Mouse (Mus musculus): ENCODE results near the gene Tmem60. TPM values are rescaled to one million over a fixed set of nuclear protein-coding genes. Genes with fewer than 3 reads are reported as not detected.

Tmem60 gene
- polyA plus RNA-seq, 1 experiment from 2014 or later: 73.0 TPM

- H3K27ac ChIP-seq (replicated peaks): no peak overlapping the region
- ATAC-seq (ENCODE audit: low read depth): no peak
- no peak overlapping the region for H3K9ac ChIP-seq
- H3K27me3 ChIP-seq: no peaks in the 10 kb centered on the region
- H3K9me3 ChIP-seq: no peaks in the 10 kb centered on the region
- no peaks in the 10 kb centered on the region for H3K36me3 ChIP-seq
- H3K4me1 ChIP-seq (replicated peaks): no peaks in the 10 kb centered on the region
- WGBS: 45% methylated on average over 1 of the region's 1 CpGs
- no peak overlapping the region for H3K4me3 ChIP-seq
- no peak overlapping the region for H3K4me2 ChIP-seq
Measured at GRCm38 (mm10) chr5:20873146-20873545, 8.8 kb upstream of the Tmem60 start.

GRCm38 (mm10) chr5:20876934-20877426, 5.0 kb upstream of the Tmem60 start:
- Histone ChIP-seq H3K27ac (replicated peaks) (no peak overlapping the region), H3K9ac (no peak overlapping the region), H3K4me1 (replicated peaks) (peaks cover 14% of the 10 kb centered on the region), H3K36me3 (no peaks in the 10 kb centered on the region), H3K27me3 (no peaks in the 10 kb centered on the region), H3K4me2 (no peak overlapping the region), H3K4me3 (no peak overlapping the region), H3K9me3 (no peaks in the 10 kb centered on the region)
- WGBS: 83% methylated on average over 1 of the region's 1 CpGs
- no peak for ATAC-seq (ENCODE audit: low read depth)

GRCm38 (mm10) chr5:20880386-20880785, 1.6 kb upstream of the Tmem60 start:
- no peak for ATAC-seq (ENCODE audit: low read depth)
- Histone ChIP-seq H3K9me3 (no peaks in the 10 kb centered on the region), H3K27ac (replicated peaks) (no peak overlapping the region), H3K9ac (peak overlapping the region; percentile 92), H3K4me2 (peak overlapping the region; percentile 60), H3K4me1 (replicated peaks) (peaks cover 34% of the 10 kb centered on the region), H3K4me3 (peak overlapping the region; percentile 78), H3K36me3 (no peaks in the 10 kb centered on the region), H3K27me3 (no peaks in the 10 kb centered on the region)
- 78% methylated on average over 2 of the region's 2 CpGs for WGBS

GRCm38 (mm10) chr5:20880797-20881775, 905 bp upstream of the Tmem60 start:
- Histone ChIP-seq H3K4me3 (peak overlapping the region; percentile 78), H3K27me3 (no peaks in the 10 kb centered on the region), H3K27ac (replicated peaks) (peak overlapping the region; percentile 97), H3K4me1 (replicated peaks) (peaks cover 34% of the 10 kb centered on the region), H3K4me2 (peak overlapping the region; percentile 60), H3K36me3 (no peaks in the 10 kb centered on the region), H3K9ac (peak overlapping the region; percentile 92), H3K9me3 (no peaks in the 10 kb centered on the region)
- WGBS: 1% methylated on average over 50 of the region's 64 CpGs
- ATAC-seq (ENCODE audit: low read depth): peak; percentile 57

- H3K4me1 ChIP-seq (replicated peaks): peaks cover 34% of the 10 kb centered on the region
- H3K4me3 ChIP-seq: peak overlapping the region; percentile 78; the same call in 1 of the 2 replicates
- no peaks in the 10 kb centered on the region for H3K9me3 ChIP-seq
- 81% methylated on average over 4 of the region's 4 CpGs for WGBS
- H3K9ac ChIP-seq: peak overlapping the region; percentile 26; the same call in 1 of the 2 replicates
- no peaks in the 10 kb centered on the region for H3K27me3 ChIP-seq
- H3K4me2 ChIP-seq: peak overlapping the region; percentile 79
- ATAC-seq (ENCODE audit: low read depth): no peak
- no peak overlapping the region for H3K27ac ChIP-seq (replicated peaks)
- H3K36me3 ChIP-seq: peaks cover 4% of the 10 kb centered on the region
Measured at GRCm38 (mm10) chr5:20884036-20884620, 2.1 kb downstream of the Tmem60 start.

GRCm38 (mm10) chr5:20897446-20898167, 15.6 kb downstream of the Tmem60 start:
- no peak overlapping the region for H3K27ac ChIP-seq (replicated peaks)
- ATAC-seq (ENCODE audit: low read depth): no peak
- H3K36me3 ChIP-seq: peaks cover 29% of the 10 kb centered on the region
- WGBS: 95% methylated on average over 2 of the region's 2 CpGs
- H3K9me3 ChIP-seq: no peaks in the 10 kb centered on the region
- H3K9ac ChIP-seq: no peak overlapping the region
- no peak overlapping the region for H3K4me3 ChIP-seq
- no peak overlapping the region for H3K4me2 ChIP-seq
- no peaks in the 10 kb centered on the region for H3K4me1 ChIP-seq (replicated peaks)
- no peaks in the 10 kb centered on the region for H3K27me3 ChIP-seq

- Histone ChIP-seq H3K36me3 (peaks cover 23% of the 10 kb centered on the region; the same call in 1 of the 2 replicates), H3K27ac (replicated peaks) (no peak overlapping the region), H3K4me1 (replicated peaks) (no peaks in the 10 kb centered on the region), H3K9me3 (no peaks in the 10 kb centered on the region), H3K4me2 (no peak overlapping the region), H3K27me3 (no peaks in the 10 kb centered on the region), H3K4me3 (no peak overlapping the region), H3K9ac (no peak overlapping the region)
- 82% methylated on average over 2 of the region's 2 CpGs for WGBS
- no peak for ATAC-seq (ENCODE audit: low read depth)
Measured at GRCm38 (mm10) chr5:20904647-20905046, 22.7 kb downstream of the Tmem60 start.

GRCm38 (mm10) chr5:20905437-20905836, 23.4 kb downstream of the Tmem60 start:
- no peak overlapping the region for H3K4me3 ChIP-seq
- H3K9me3 ChIP-seq: no peaks in the 10 kb centered on the region
- no peak for ATAC-seq (ENCODE audit: low read depth)
- no peaks in the 10 kb centered on the region for H3K27me3 ChIP-seq
- WGBS: 85% methylated on average over 2 of the region's 2 CpGs
- no peak overlapping the region for H3K27ac ChIP-seq (replicated peaks)
- H3K4me2 ChIP-seq: no peak overlapping the region
- H3K36me3 ChIP-seq: peaks cover 20% of the 10 kb centered on the region; the same call in 1 of the 2 replicates
- H3K9ac ChIP-seq: no peak overlapping the region
- no peaks in the 10 kb centered on the region for H3K4me1 ChIP-seq (replicated peaks)

GRCm38 (mm10) chr5:20906191-20906590, 24.2 kb downstream of the Tmem60 start:
- WGBS: 95% methylated on average over 7 of the region's 7 CpGs
- no peaks in the 10 kb centered on the region for H3K27me3 ChIP-seq
- peaks cover 18% of the 10 kb centered on the region; the same call in 1 of the 2 replicates for H3K36me3 ChIP-seq
- H3K4me2 ChIP-seq: no peak overlapping the region
- H3K27ac ChIP-seq (replicated peaks): no peak overlapping the region
- ATAC-seq (ENCODE audit: low read depth): no peak
- no peaks in the 10 kb centered on the region for H3K9me3 ChIP-seq
- H3K4me3 ChIP-seq: no peak overlapping the region
- no peaks in the 10 kb centered on the region for H3K4me1 ChIP-seq (replicated peaks)
- H3K9ac ChIP-seq: no peak overlapping the region

- ATAC-seq (ENCODE audit: low read depth): no peak
- H3K27ac ChIP-seq (replicated peaks): no peak overlapping the region
- no peak overlapping the region for H3K4me3 ChIP-seq
- WGBS: 88% methylated on average over 2 of the region's 2 CpGs
- H3K9ac ChIP-seq: no peak overlapping the region
- H3K4me1 ChIP-seq (replicated peaks): no peaks in the 10 kb centered on the region
- H3K36me3 ChIP-seq: 0 out of 2 replicates have a peak, but pooled peaks cover 5% of the 10 kb centered on the region
- H3K4me2 ChIP-seq: no peak overlapping the region
- no peaks in the 10 kb centered on the region for H3K9me3 ChIP-seq
- no peaks in the 10 kb centered on the region for H3K27me3 ChIP-seq
Measured at GRCm38 (mm10) chr5:20911741-20912140, 29.8 kb downstream of the Tmem60 start.

GRCm38 (mm10) chr5:20913372-20914275, 31.6 kb downstream of the Tmem60 start:
- Histone ChIP-seq H3K4me2 (no peak overlapping the region), H3K27ac (replicated peaks) (no peak overlapping the region), H3K4me3 (no peak overlapping the region), H3K9ac (no peak overlapping the region), H3K27me3 (no peaks in the 10 kb centered on the region), H3K36me3 (no peaks in the 10 kb centered on the region), H3K4me1 (replicated peaks) (no peaks in the 10 kb centered on the region), H3K9me3 (no peaks in the 10 kb centered on the region)
- 76% methylated on average over 11 of the region's 11 CpGs for WGBS
- ATAC-seq (ENCODE audit: low read depth): peak; percentile 50; the same call in 1 of the 2 replicates

All from neural tube, embryonic 13.5 days (tissue).